Mouse (Mus musculus) bone marrow macrophage, adult 2 months (primary cell): ENCODE data around the gene Ap1s1.

Experiments
- CTCF ChIP-seq: IDR thresholded peaks from 2 replicates; pipeline ENCODE4 v1.5.1; 2012; ENCODE audit warnings: low read depth, mild to moderate bottlenecking, low read length, moderate library complexity
- POLR2A ChIP-seq: IDR thresholded peaks from 2 replicates; pipeline ENCODE4 v1.6.1; 2012; ENCODE audit warnings: mild to moderate bottlenecking, low read depth, low read length, borderline replicate concordance

DNA sequence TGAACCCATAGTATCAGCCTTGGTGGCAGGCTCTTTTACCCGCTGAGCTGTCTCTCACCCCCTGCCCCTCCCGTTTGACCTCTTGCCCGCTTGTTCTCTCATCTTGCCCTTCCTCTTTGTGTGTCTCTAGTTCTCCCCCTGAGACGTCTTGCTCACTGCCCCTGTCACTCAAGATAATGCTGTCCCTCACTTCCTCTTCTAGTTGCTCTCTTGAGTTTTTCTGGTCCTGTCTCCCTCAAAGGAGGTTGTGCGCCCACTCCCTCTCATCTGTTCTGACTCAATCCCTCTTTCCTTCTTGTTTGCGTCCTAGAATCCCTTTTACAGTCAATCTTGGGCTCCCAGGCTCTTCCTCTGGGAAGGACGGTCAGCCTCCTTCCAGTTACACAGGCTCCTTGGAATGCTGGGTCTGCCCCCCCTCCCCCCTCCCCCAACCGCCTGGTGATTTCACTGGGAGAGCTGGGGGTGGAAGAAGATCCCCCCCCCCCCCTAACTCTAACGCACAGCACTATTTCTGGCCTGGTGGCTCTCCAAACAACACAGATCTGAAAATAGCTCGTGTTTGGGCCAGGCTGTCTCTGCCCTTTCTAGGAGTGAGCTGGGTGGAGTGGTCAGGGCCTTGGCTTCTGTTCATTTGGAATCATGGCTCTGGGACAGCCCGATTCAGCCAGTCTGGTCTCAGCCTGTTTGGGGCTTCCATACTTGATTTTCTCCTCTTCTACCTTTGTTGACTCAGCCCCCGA, 30.4 kb upstream of the Ap1s1 start:
- TF ChIP-seq CTCF (no peak), POLR2A (no peak)
